Mouse (Mus musculus) neural tube, embryonic 13.5 days (tissue): ENCODE measurements around the gene Rnf169. TPM values are rescaled to one million over a fixed set of nuclear protein-coding genes. Genes with fewer than 3 reads are reported as not detected.
"Not testable (repeated sequence)": the region's sequence is repeated elsewhere in the genome, so short reads cannot be mapped to it uniquely, and the experiment has no call there.

Source experiments
- ATAC-seq: fragments of 200-750 bp; cut with Nextera tagmentation; 2 replicates; pipeline ENCODE4 v1.8.0; 2017; ENCODE audit warnings: low read depth, mild to moderate bottlenecking, moderate TSS enrichment, moderate library complexity
- H3K27ac ChIP-seq: fragments of 300-500 bp; sonication (generic); replicated peaks from 2 replicates; pipeline ENCODE4 v1.5.1; 2015; ENCODE audit warnings: moderate library complexity, mild to moderate bottlenecking, inconsistent platforms
- H3K27me3 ChIP-seq: fragments of 300-500 bp; sonication (generic); 2 replicates; pipeline ENCODE4 v1.6.1; 2015; ENCODE audit warnings: mild to moderate bottlenecking, inconsistent platforms
- H3K36me3 ChIP-seq: fragments of 300-500 bp; sonication (generic); 2 replicates; pipeline ENCODE4 v1.6.1; 2015; ENCODE audit warnings: mild to moderate bottlenecking, inconsistent platforms
- H3K4me1 ChIP-seq: fragments of 300-500 bp; sonication (generic); replicated peaks from 2 replicates; pipeline ENCODE4 v1.6.1; 2015; ENCODE audit warnings: inconsistent platforms
- H3K4me2 ChIP-seq: fragments of 300-500 bp; sonication (generic); 2 replicates; pipeline ENCODE4 v1.6.1; 2015; ENCODE audit warnings: inconsistent platforms, mild to moderate bottlenecking, moderate library complexity
- H3K4me3 ChIP-seq: fragments of 300-500 bp; sonication (generic); 2 replicates; pipeline ENCODE4 v1.5.1; 2015; ENCODE audit warnings: mild to moderate bottlenecking, inconsistent platforms
- H3K9ac ChIP-seq: fragments of 300-500 bp; sonication (generic); 2 replicates; pipeline ENCODE4 v1.6.1; 2015; ENCODE audit warnings: moderate library complexity, mild to moderate bottlenecking, inconsistent platforms
- H3K9me3 ChIP-seq: fragments of 300-500 bp; sonication (generic); 2 replicates; pipeline ENCODE4 v1.6.1; 2016; ENCODE audit warnings: inconsistent platforms
- WGBS: fragments of 180-500 bp; shearing (Covaris S2); methylation state at CpG from one replicate; pipeline ENCODE4 v1.1.7; 2015; 5-methylcytosine and 5-hydroxymethylcytosine counted together
- polyA plus RNA-seq: library from polyadenylated mRNA; unstranded; fragments of >200 nt; fragmentation: Nextera tagmentation; extraction: Ambion mirVana; gene quantifications from 2 replicates; pipeline ENCODE4 v1.2.1, GENCODE M21; 2015

The Rnf169 gene
- polyA plus RNA-seq, 1 experiment from 2014 or later: 4.5 TPM

- H3K4me3 ChIP-seq: no peak overlapping the region
- no peaks in the 10 kb centered on the region for H3K9me3 ChIP-seq
- no peak overlapping the region for H3K4me2 ChIP-seq
- 87% methylated on average over 5 of the region's 5 CpGs for WGBS
- H3K27ac ChIP-seq: no peak overlapping the region
- H3K36me3 ChIP-seq: no peaks in the 10 kb centered on the region
- peaks cover 61% of the 10 kb centered on the region for H3K4me1 ChIP-seq
- no peak overlapping the region for H3K9ac ChIP-seq
- ATAC-seq: no peak
- H3K27me3 ChIP-seq: no peaks in the 10 kb centered on the region
These were observed 4.3 kb downstream of the Rnf169 start for GRCm38 (mm10) chr7:99975819-99976575.

- peaks cover 66% of the 10 kb centered on the region for H3K4me1 ChIP-seq
- H3K4me2 ChIP-seq: no peak overlapping the region
- no peaks in the 10 kb centered on the region for H3K9me3 ChIP-seq
- peak overlapping the region; percentile 34; the same call in 1 of the 2 replicates for H3K27ac ChIP-seq
- WGBS: 66% methylated on average over 10 of the region's 10 CpGs
- H3K4me3 ChIP-seq: no peak overlapping the region
- no peak for ATAC-seq
- no peak overlapping the region for H3K9ac ChIP-seq
- no peaks in the 10 kb centered on the region for H3K27me3 ChIP-seq
- H3K36me3 ChIP-seq: no peaks in the 10 kb centered on the region
These were observed 5.9 kb downstream of the Rnf169 start for GRCm38 (mm10) chr7:99974208-99974970.

GRCm38 (mm10) chr7:99972912-99973311 lies 7.3 kb downstream of the Rnf169 start:
- not testable (repeated sequence) for H3K9ac ChIP-seq, H3K27me3 ChIP-seq, H3K27ac ChIP-seq, ATAC-seq, H3K4me3 ChIP-seq, H3K4me2 ChIP-seq, H3K36me3 ChIP-seq, H3K9me3 ChIP-seq
- peaks cover 67% of the 10 kb centered on the region for H3K4me1 ChIP-seq
- 68% methylated on average over 3 of the region's 3 CpGs for WGBS

- no peaks in the 10 kb centered on the region for H3K9me3 ChIP-seq
- peak overlapping the region; percentile 29; the same call in 1 of the 2 replicates for H3K27ac ChIP-seq
- H3K9ac ChIP-seq: no peak overlapping the region
- no peak overlapping the region for H3K4me2 ChIP-seq
- H3K36me3 ChIP-seq: no peaks in the 10 kb centered on the region
- no peak overlapping the region for H3K4me3 ChIP-seq
- H3K27me3 ChIP-seq: no peaks in the 10 kb centered on the region
- peaks cover 69% of the 10 kb centered on the region for H3K4me1 ChIP-seq
- 56% methylated on average over 2 of the region's 2 CpGs for WGBS
- no peak for ATAC-seq
These were observed 8.3 kb downstream of the Rnf169 start for GRCm38 (mm10) chr7:99971926-99972325.

- ATAC-seq: no peak
- H3K4me1 ChIP-seq: peaks cover 85% of the 10 kb centered on the region
These were observed 11.1 kb downstream of the Rnf169 start for GRCm38 (mm10) chr7:99969151-99969550.

GRCm38 (mm10) chr7:99966011-99966721 lies 14.1 kb downstream of the Rnf169 start:
- Histone ChIP-seq H3K9ac (0 out of 2 replicates have a peak overlapping the region, but pooled peaks have one; percentile 47), H3K36me3 (no peaks in the 10 kb centered on the region), H3K4me3 (no peak overlapping the region), H3K27ac (peak overlapping the region; percentile 91), H3K4me2 (0 out of 2 replicates have a peak overlapping the region, but pooled peaks have one; percentile 42), H3K27me3 (no peaks in the 10 kb centered on the region), H3K4me1 (peaks cover 77% of the 10 kb centered on the region), H3K9me3 (no peaks in the 10 kb centered on the region)
- ATAC-seq: peak; percentile 37; the same call in 1 of the 2 replicates
- WGBS: 31% methylated on average over 9 of the region's 9 CpGs

More at GRCm38 (mm10) chr7:99969151-99969550, 11.1 kb downstream of the Rnf169 start:
- Histone ChIP-seq H3K9me3 (no peaks in the 10 kb centered on the region), H3K27me3 (no peaks in the 10 kb centered on the region), H3K9ac (no peak overlapping the region), H3K27ac (no peak overlapping the region), H3K4me3 (no peak overlapping the region), H3K36me3 (no peaks in the 10 kb centered on the region), H3K4me2 (no peak overlapping the region)
- WGBS: 82% methylated on average over 4 of the region's 4 CpGs

GRCm38 (mm10) chr7:99965020-99965841 lies 15.0 kb downstream of the Rnf169 start:
- ATAC-seq: peak; percentile 66
- Histone ChIP-seq H3K9me3 (no peaks in the 10 kb centered on the region), H3K4me2 (peak overlapping the region; percentile 42), H3K4me1 (peaks cover 72% of the 10 kb centered on the region), H3K27me3 (no peaks in the 10 kb centered on the region), H3K27ac (peak overlapping the region; percentile 91), H3K4me3 (no peak overlapping the region), H3K9ac (peak overlapping the region; percentile 59), H3K36me3 (no peaks in the 10 kb centered on the region)
- 6% methylated on average over 9 of the region's 9 CpGs for WGBS

- H3K4me2 ChIP-seq: no peak overlapping the region
- no peak for ATAC-seq
- H3K27ac ChIP-seq: no peak overlapping the region
- 77% methylated on average over 3 of the region's 3 CpGs for WGBS
- no peaks in the 10 kb centered on the region for H3K9me3 ChIP-seq
- no peaks in the 10 kb centered on the region for H3K36me3 ChIP-seq
- peaks cover 53% of the 10 kb centered on the region for H3K4me1 ChIP-seq
- no peaks in the 10 kb centered on the region for H3K27me3 ChIP-seq
- H3K9ac ChIP-seq: no peak overlapping the region
- H3K4me3 ChIP-seq: no peak overlapping the region
These were observed 16.9 kb downstream of the Rnf169 start for GRCm38 (mm10) chr7:99963237-99963860.

GRCm38 (mm10) chr7:99962536-99963236 lies 17.6 kb downstream of the Rnf169 start:
- no peak overlapping the region for H3K4me2 ChIP-seq
- H3K27me3 ChIP-seq: no peaks in the 10 kb centered on the region
- no peaks in the 10 kb centered on the region for H3K9me3 ChIP-seq
- no peak overlapping the region for H3K4me3 ChIP-seq
- no peaks in the 10 kb centered on the region for H3K36me3 ChIP-seq
- WGBS: 64% methylated on average over 8 of the region's 8 CpGs
- no peak overlapping the region for H3K9ac ChIP-seq
- no peak for ATAC-seq
- no peak overlapping the region for H3K27ac ChIP-seq
- H3K4me1 ChIP-seq: peaks cover 52% of the 10 kb centered on the region

GRCm38 (mm10) chr7:99961518-99961917 lies 18.7 kb downstream of the Rnf169 start:
- ATAC-seq: no peak
- Histone ChIP-seq H3K27ac (no peak overlapping the region), H3K9ac (no peak overlapping the region), H3K4me1 (peaks cover 45% of the 10 kb centered on the region), H3K27me3 (no peaks in the 10 kb centered on the region), H3K9me3 (no peaks in the 10 kb centered on the region), H3K4me3 (no peak overlapping the region), H3K4me2 (no peak overlapping the region), H3K36me3 (no peaks in the 10 kb centered on the region)
- WGBS: 95% methylated on average over 2 of the region's 2 CpGs
